Mouse (Mus musculus): ENCODE measurements around the gene Dtx2. TPM values are rescaled to one million over a fixed set of nuclear protein-coding genes. Genes with fewer than 3 reads are reported as not detected.
A peak's percentile ranks its signal among the peaks of the same experiment; 100 is the strongest.

Dtx2 gene
- total and polyA plus RNA-seq, 3 experiments, result 16.0 to 43.7 (median 20.4) TPM

GRCm38 (mm10) chr5:135996162-135996561, 1.6 kb downstream of the Dtx2 start:
- dilution Hi-C loops (cut with MboI; ENCODE audit: extremely low pct_ligation_motif_present, extremely low pct_unique_long_range_greater_than_20kb, low sequenced_read_pairs), result no loop called here
- no peak for DNase-seq (ENCODE audit: extremely low read depth)
- H3K4me3 ChIP-seq (replicated peaks in 1 of 3; ENCODE audit: low read depth in 2 of 3, low read length in 2 of 3, poor library complexity in 1 of 3), result peak overlapping the region in 2 of 3 experiments; percentile 84 to 89

GRCm38 (mm10) chr5:136001222-136001621, 6.6 kb downstream of the Dtx2 start:
- Histone ChIP-seq H3K79me2 (replicated peaks; ENCODE audit: control insufficient read depth, extremely low read depth, insufficient read depth, poor library complexity, severe bottlenecking) (peaks cover 15% of the 10 kb centered on the region), H3K4me2 (ENCODE audit: insufficient read depth, low read depth, poor library complexity, severe bottlenecking) (no peak overlapping the region), H3K27ac (ENCODE audit: insufficient read depth, low read depth) (peak overlapping the region; percentile 84), H3K36me3 (replicated peaks in 1 of 2; ENCODE audit: control insufficient read depth in 1 of 2, insufficient read depth in 1 of 2, low read length in 1 of 2) (peaks cover 22 to 57% of the 10 kb centered on the region in 2 experiments), H3K27me3 (replicated peaks) (no peaks in the 10 kb centered on the region), H3K4me1 (ENCODE audit: control insufficient read depth in 1 of 2, insufficient read depth in 2 of 2) (peaks cover 33 to 88% of the 10 kb centered on the region in 2 experiments), H3K4me3 (replicated peaks in 1 of 3; ENCODE audit: low read depth in 2 of 3, low read length in 2 of 3, poor library complexity in 1 of 3) (no peak overlapping the region), H3K9me3 (replicated peaks; ENCODE audit: low read length) (peaks cover 4% of the 10 kb centered on the region), H3K9ac (ENCODE audit: insufficient read depth, low read depth) (no peak overlapping the region)
- dilution Hi-C loops (cut with MboI; ENCODE audit: extremely low pct_ligation_motif_present, extremely low pct_unique_long_range_greater_than_20kb, low sequenced_read_pairs), result no loop called here
- DNase-seq (ENCODE audit: extremely low read depth), result no peak
- in situ Hi-C loops (cut with MboI; ENCODE audit: low pct_ligation_motif_present, low pct_unique_long_range_greater_than_20kb, low sequenced_read_pairs), result no loop called here
- TF ChIP-seq E2F4 (IDR thresholded peaks at IDR 0.05; ENCODE audit: insufficient replicate concordance, low read depth, low read length), result no peak
- peak; percentile 34; the same call in 1 of the 2 replicates for TF ChIP-seq IRF4 (IDR thresholded peaks at IDR 0.05; ENCODE audit: low read depth, low read length)
- peak; percentile 73; the same call in 1 of the 2 replicates for TF ChIP-seq MAFK (IDR thresholded peaks at IDR 0.05; ENCODE audit: insufficient replicate concordance, low read length)

More at GRCm38 (mm10) chr5:135996162-135996561, 1.6 kb downstream of the Dtx2 start:
- peaks cover 12% of the 10 kb centered on the region for H3K79me2 ChIP-seq (replicated peaks; ENCODE audit: control insufficient read depth, extremely low read depth, insufficient read depth, poor library complexity, severe bottlenecking)
- TF ChIP-seq KAT2A (IDR thresholded peaks at IDR 0.05; ENCODE audit: insufficient replicate concordance, low read length), result no peak
- no peak for TF ChIP-seq USF1 (IDR thresholded peaks at IDR 0.05; ENCODE audit: low read depth, low read length)
- no peak for TF ChIP-seq TCF12 (IDR thresholded peaks at IDR 0.05; ENCODE audit: low read depth, low read length)
- no peak for TF ChIP-seq NRF1 (IDR thresholded peaks at IDR 0.05; ENCODE audit: low read depth, low read length)
- TF ChIP-seq TBP (conservative IDR thresholded peaks at IDR 0.05; ENCODE audit: low read depth, low read length), result no peak
- TF ChIP-seq PAX5 (IDR thresholded peaks at IDR 0.05; ENCODE audit: low read length), result no peak
- no peak for TF ChIP-seq MAX (IDR thresholded peaks at IDR 0.05; ENCODE audit: low read length)
- TF ChIP-seq SMC3 (IDR thresholded peaks at IDR 0.05; ENCODE audit: low read depth, low read length), result no peak
- TF ChIP-seq RCOR1 (conservative IDR thresholded peaks at IDR 0.05; ENCODE audit: low read depth, low read length), result no peak
- TF ChIP-seq POLR2A (IDR thresholded peaks at IDR 0.05; ENCODE audit: low read depth, low read length), result no peak
- no peak for TF ChIP-seq JUN (IDR thresholded peaks at IDR 0.05; ENCODE audit: insufficient read depth, low read depth, low read length)
- no peak for TF ChIP-seq USF2 (conservative IDR thresholded peaks at IDR 0.05; ENCODE audit: low read depth, low read length)
- no peak for TF ChIP-seq ZMIZ1 (IDR thresholded peaks at IDR 0.05; ENCODE audit: low read depth, low read length)
- TF ChIP-seq ZKSCAN1 (IDR thresholded peaks at IDR 0.05; ENCODE audit: borderline replicate concordance, low read depth, low read length), result no peak
- peaks cover 22 to 43% of the 10 kb centered on the region in 2 experiments for H3K36me3 ChIP-seq (replicated peaks in 1 of 2; ENCODE audit: control insufficient read depth in 1 of 2, insufficient read depth in 1 of 2, low read length in 1 of 2)
- no peak overlapping the region for H3K27ac ChIP-seq (ENCODE audit: insufficient read depth, low read depth)
- in situ Hi-C loops (cut with MboI; ENCODE audit: low pct_ligation_motif_present, low pct_unique_long_range_greater_than_20kb, low sequenced_read_pairs), result no loop called here
- no peak overlapping the region for H3K4me2 ChIP-seq (ENCODE audit: insufficient read depth, low read depth, poor library complexity, severe bottlenecking)
- peaks cover 7 to 66% of the 10 kb centered on the region in 2 experiments for H3K4me1 ChIP-seq (ENCODE audit: control insufficient read depth in 1 of 2, insufficient read depth in 2 of 2)
- H3K9me3 ChIP-seq (replicated peaks; ENCODE audit: low read length), result peaks cover 4% of the 10 kb centered on the region
- H3K27me3 ChIP-seq (replicated peaks), result no peaks in the 10 kb centered on the region
- H3K9ac ChIP-seq (ENCODE audit: insufficient read depth, low read depth), result peak overlapping the region; percentile 91; the same call in 1 of the 2 replicates

Measured in CH12.LX (cell line).